Mouse (Mus musculus) kidney, postnatal 25 days (tissue): ENCODE data around the gene Trim6.
"Not testable (repeated sequence)": the region's sequence is repeated elsewhere in the genome, so short reads cannot be mapped to it uniquely, and the experiment has no call there.

Experiments used
- DNase-seq, 2 experiments: peaks; one replicate each; pipeline ENCODE4 v3.0.0; 2021; ENCODE audit warnings: mixed read lengths in 2 of 2

The Trim6 gene

GRCm38 (mm10) chr7:104218701-104219569 lies at the start of gene Trim6:
TSS of gene Trim6 (plus strand) at chr7:104218793.
- peak; percentile 91 to 94 for DNase-seq

- no peak for DNase-seq
Observed at GRCm38 (mm10) chr7:104169634-104170204, 48.9 kb upstream of the Trim6 start.

- DNase-seq, result no peak
Observed at GRCm38 (mm10) chr7:104175085-104175484, 43.5 kb upstream of the Trim6 start.

- DNase-seq, result no peak
Observed at GRCm38 (mm10) chr7:104178422-104179054, 40.1 kb upstream of the Trim6 start.

- DNase-seq, result no peak
Observed at GRCm38 (mm10) chr7:104179074-104179473, 39.5 kb upstream of the Trim6 start.

GRCm38 (mm10) chr7:104183292-104183691 lies 35.3 kb upstream of the Trim6 start, which contains the start of gene Olfr648:
TSS of gene Olfr648 (minus strand) at chr7:104183392.
- DNase-seq, result no peak

- DNase-seq, result no peak
Observed at GRCm38 (mm10) chr7:104191275-104191674, 27.3 kb upstream of the Trim6 start.

- no peak for DNase-seq
Observed at GRCm38 (mm10) chr7:104195885-104196284, 22.7 kb upstream of the Trim6 start, which contains the start of gene Olfr649. TSS of gene Olfr649 (minus strand) at chr7:104195985.

- DNase-seq, result peak; percentile 80 to 87
Observed at GRCm38 (mm10) chr7:104199822-104200221, 18.8 kb upstream of the Trim6 start.

GRCm38 (mm10) chr7:104206197-104206596 lies 12.4 kb upstream of the Trim6 start:
- DNase-seq, result no peak

GRCm38 (mm10) chr7:104216011-104216535 lies 2.5 kb upstream of the Trim6 start:
- no peak for DNase-seq

- DNase-seq, result no peak
Observed at GRCm38 (mm10) chr7:104217881-104218280, 712 bp upstream of the Trim6 start.

- peak in 1 of 2 experiments; percentile 61 for DNase-seq
Observed at GRCm38 (mm10) chr7:104231203-104231602, 12.6 kb downstream of the Trim6 start.

- no peak for DNase-seq
Observed at GRCm38 (mm10) chr7:104240857-104241256, 22.3 kb downstream of the Trim6 start.

- no peak for DNase-seq
Observed at GRCm38 (mm10) chr7:104243616-104244015, 25.0 kb downstream of the Trim6 start.

GRCm38 (mm10) chr7:104244287-104245181 lies 25.9 kb downstream of the Trim6 start, which contains the start of gene Trim34a:
TSS of gene Trim34a (plus strand) at chr7:104244457.
- peak; percentile 71 to 81 for DNase-seq

GRCm38 (mm10) chr7:104260380-104260779 lies 41.8 kb downstream of the Trim6 start:
- not testable (repeated sequence) for DNase-seq

- DNase-seq, result not testable (repeated sequence)
Observed at GRCm38 (mm10) chr7:104265335-104265734, 46.7 kb downstream of the Trim6 start.

GRCm38 (mm10) chr7:104279361-104279760 lies 60.8 kb downstream of the Trim6 start:
- DNase-seq, result not testable (repeated sequence)
